Mouse (Mus musculus): ENCODE data around the gene Ctse.

DNA sequence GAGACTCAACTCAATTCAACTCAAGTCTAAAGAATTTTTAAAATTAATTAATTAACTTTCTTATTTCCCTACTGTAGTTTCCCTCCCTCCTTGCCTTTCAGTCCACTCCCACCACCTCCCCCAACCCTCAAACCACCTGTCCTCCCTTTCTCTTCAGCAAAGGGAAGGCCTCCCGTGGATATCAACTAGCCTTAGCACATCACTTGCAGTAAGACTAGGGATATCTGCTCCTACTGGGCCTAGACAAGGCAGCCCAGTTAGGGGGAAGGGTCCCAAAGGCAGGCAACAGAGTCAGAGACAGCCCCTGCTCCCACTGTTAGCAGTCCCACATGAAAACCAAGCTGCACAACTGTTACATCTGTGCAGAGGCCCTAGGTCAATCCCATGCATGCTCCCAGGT is 22.0 kb upstream of the Ctse start:
- TF ChIP-seq POLR2A (IDR thresholded peaks at IDR 0.05; ENCODE audit: borderline replicate concordance, insufficient read depth, low read length) (no peak), CTCF (IDR thresholded peaks at IDR 0.05; ENCODE audit: borderline replicate concordance, insufficient read depth, low read depth, low read length) (no peak)
